Mouse (Mus musculus): Measurements from ENCODE around the gene Oxtr. TPM values are rescaled to one million over a fixed set of nuclear protein-coding genes. Genes with fewer than 3 reads are reported as not detected.
A peak's percentile ranks its signal among the peaks of the same experiment; 100 is the strongest.

Oxtr gene
- total RNA-seq (2021), result 10 to 100 TPM in 1 of 2 experiments, 1 to 10 TPM in 1; 8.2 to 10.7 TPM
- long read RNA-seq, experiment 1, full-length matches to known transcripts, result 3 of 6 reads
- long read RNA-seq, experiment 1, partial matches to known transcripts, result 0 of 6 reads
- long read RNA-seq, experiment 1, other reads (novel, unspliced or antisense), result 3 of 6 reads
- long read RNA-seq, experiment 2, full-length matches to known transcripts, result 4 of 11 reads
- long read RNA-seq, experiment 2, partial matches to known transcripts, result 0 of 11 reads
- long read RNA-seq, experiment 2, other reads (novel, unspliced or antisense), result 7 of 11 reads

DNA sequence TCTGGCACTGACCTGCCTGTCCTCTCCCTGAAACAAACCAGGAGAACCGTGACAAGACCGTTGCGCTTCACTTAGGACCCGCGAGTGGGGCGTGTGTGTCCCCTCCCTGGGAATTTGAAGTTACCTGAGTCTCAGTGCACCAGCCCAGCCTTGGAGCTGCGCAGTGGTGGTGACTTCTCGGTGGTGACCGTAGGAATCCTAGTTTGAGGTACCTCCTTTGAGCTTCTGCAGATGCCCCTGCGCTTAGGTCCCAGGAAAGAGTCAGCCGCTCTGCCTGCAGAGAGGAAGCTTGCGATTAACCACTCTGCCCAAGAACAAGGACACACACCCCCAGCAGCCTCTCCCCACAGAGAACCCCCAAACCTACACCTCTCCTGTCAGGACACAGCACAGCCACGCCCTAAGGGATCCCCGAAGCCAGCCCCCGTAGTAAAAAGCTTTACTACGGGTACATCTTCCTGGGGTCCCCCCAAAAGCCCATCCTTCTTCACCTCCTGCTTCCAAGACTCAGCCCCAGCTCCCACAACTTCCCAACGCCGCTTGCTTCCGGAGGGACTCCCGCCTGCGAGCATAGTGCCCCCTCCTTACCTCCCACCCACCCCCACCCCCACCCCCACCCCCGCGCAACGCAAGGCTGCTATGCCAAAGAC is at the start of gene Oxtr:
Oxtr (minus strand) TSS at position 34 of the 650 bp plus-strand sequence.
- DNase-seq (ENCODE audit: low spot score in 2 of 2), result no peak

- no peak for DNase-seq (ENCODE audit: low spot score in 2 of 2)
Observed at GRCm38 (mm10) chr6:112525434-112525833, 35.7 kb upstream of the Oxtr start.

DNA sequence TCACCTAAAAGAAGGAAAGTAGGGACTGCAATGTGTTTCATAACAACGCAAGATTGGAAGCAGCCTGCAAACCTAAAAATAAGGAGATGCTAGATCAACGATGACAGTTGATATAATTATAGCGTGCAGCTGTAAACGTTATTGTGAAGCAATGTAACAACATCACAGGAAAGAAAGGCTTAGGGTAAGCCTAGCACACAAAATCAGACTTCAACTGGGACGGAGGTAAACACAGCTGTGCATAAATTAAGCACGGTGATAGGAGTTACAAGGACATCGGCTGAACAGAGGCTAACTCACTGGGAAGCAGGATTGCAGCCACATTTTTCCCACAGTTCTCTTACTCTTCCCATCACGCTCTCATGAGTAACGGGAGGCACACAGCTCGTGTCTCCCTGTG is 34.7 kb upstream of the Oxtr start:
- no peak for DNase-seq (ENCODE audit: low spot score in 2 of 2)

GRCm38 (mm10) chr6:112517991-112518390 is 28.2 kb upstream of the Oxtr start:
- no peak for DNase-seq (ENCODE audit: low spot score in 2 of 2)

DNA sequence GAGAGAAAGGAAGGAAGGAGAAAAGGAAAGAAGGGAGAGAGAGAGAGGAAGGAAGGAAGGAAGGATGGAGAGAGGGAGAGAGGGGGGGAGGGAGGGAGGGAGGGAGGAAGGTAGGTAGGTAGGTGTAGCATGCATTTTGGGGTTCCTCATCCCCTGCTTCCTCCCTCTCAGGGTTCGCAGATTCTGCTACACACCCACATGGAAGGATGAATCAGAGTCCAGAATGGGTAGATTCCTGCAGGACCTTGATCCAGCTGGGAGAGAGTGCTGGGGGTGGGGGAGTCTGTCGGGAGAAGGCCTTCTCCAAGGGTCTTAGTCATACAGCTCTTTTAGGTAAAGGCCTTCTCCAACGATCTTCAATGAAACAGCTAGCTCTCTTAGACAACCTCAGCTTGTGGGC is 27.8 kb upstream of the Oxtr start:
- no peak for DNase-seq (ENCODE audit: low spot score in 2 of 2)

- DNase-seq (ENCODE audit: low spot score in 2 of 2), result no peak
Observed at GRCm38 (mm10) chr6:112516496-112516895, 26.8 kb upstream of the Oxtr start.

DNA sequence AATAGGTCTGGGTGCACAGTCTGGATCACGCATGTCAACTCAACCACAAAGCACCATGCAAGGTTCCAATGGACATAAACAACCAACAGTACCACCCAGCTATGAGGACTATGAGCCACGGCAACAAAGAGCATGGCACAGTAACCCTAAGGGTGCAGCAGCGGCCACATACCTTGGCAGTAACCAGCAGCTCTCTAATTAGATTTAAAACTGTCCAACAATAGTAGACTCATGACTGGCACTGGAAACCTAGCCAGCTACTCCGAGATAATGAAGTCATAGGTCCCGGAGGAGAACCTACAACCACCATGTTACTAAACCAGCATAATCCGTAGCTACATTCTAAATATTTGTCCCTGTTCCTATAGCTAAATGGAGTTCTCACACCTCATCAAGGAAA is 24.8 kb upstream of the Oxtr start:
- DNase-seq (ENCODE audit: low spot score in 2 of 2), result no peak

- peak; percentile 39 to 59 for DNase-seq (ENCODE audit: low spot score in 2 of 2)
Observed at GRCm38 (mm10) chr6:112510346-112510745, 20.6 kb upstream of the Oxtr start.

DNA sequence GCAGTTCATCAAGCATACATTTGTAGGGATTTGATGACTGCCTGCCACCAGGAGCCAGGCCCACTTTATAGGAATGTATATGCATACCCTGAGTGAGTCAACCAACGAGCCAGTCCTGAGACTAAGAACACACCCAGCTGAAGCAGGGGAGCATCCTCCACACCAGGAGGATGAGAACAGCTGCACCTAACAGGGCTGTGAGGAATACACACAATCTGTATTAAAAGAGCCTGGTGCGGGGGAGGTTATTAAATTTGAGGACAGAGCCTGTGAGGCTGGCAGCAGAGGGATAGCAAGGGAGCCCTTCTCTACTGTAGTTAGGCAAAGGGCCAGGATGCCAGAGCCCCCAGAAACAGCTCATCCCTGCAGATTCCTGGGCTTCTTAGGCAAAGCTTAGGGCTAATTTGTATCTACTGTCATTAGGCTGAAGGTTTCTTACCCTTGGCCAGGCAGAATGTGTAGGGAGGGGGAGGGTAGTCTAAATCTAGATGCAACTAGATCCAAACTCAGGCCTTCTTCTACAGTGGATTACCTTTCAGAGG is 19.9 kb upstream of the Oxtr start:
- DNase-seq (ENCODE audit: low spot score in 2 of 2), result no peak

GRCm38 (mm10) chr6:112507617-112508016 is 17.9 kb upstream of the Oxtr start:
- DNase-seq (ENCODE audit: low spot score in 2 of 2), result no peak

DNA sequence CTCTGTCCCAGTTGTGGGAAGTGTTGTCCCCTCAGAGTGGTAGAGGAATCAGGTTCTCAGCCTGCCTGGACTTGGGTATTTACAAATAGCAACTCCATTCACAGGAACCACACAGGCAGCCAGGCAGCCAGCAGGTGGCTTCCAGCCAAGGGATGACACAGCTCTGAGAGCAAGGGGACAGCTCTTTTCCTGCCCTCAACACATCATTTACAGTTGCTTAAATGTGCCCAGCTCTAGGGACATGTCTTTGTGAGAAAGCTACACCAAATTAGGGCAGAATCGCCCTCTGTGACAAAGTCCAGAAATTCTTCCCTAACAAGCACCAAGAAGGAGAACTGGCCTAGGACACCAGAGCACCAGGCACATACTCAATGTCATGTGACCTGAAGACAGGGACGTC is 11.4 kb upstream of the Oxtr start:
- DNase-seq (ENCODE audit: low spot score in 2 of 2), result peak; percentile 28 to 42

DNA sequence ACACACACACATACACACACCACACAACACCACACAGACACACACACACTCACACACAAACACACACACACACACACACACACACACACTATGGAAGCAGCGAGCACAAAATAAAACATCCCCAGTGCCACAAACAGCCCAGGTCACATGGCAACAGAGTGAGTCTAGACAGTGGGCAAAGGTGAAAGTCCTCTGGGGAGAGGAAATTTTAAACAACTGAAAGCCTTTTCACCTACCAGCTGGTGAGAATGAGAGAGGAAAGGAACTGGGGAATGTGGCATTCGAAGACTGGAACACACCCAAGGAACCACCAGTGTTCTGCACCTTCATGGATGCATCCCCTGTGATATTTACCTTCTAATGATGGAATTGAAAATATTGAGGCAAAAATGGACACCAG is 9.7 kb upstream of the Oxtr start:
- no peak for DNase-seq (ENCODE audit: low spot score in 2 of 2)

- no peak for DNase-seq (ENCODE audit: low spot score in 2 of 2)
Observed at GRCm38 (mm10) chr6:112498716-112499115, 9.0 kb upstream of the Oxtr start.

DNA sequence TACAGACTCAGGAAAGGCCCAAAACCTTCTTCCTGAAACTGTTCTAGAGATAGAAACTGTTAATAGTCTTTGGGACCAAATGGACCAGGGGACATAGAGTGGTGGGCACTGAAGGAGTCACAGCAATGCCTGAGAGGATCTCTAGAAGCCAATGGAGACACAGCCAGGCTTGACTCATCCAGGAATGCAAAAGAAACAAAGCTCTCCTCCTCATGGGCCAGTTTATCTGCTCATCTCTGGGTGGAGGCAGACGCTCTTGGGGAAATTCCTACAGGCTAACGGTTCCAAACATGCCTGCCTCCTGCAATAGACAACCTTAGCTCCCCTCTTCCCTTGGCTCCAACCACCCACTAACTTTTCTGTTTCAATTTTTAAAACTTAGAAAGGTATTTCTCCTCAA is 7.7 kb upstream of the Oxtr start:
- DNase-seq (ENCODE audit: low spot score in 2 of 2), result no peak

DNA sequence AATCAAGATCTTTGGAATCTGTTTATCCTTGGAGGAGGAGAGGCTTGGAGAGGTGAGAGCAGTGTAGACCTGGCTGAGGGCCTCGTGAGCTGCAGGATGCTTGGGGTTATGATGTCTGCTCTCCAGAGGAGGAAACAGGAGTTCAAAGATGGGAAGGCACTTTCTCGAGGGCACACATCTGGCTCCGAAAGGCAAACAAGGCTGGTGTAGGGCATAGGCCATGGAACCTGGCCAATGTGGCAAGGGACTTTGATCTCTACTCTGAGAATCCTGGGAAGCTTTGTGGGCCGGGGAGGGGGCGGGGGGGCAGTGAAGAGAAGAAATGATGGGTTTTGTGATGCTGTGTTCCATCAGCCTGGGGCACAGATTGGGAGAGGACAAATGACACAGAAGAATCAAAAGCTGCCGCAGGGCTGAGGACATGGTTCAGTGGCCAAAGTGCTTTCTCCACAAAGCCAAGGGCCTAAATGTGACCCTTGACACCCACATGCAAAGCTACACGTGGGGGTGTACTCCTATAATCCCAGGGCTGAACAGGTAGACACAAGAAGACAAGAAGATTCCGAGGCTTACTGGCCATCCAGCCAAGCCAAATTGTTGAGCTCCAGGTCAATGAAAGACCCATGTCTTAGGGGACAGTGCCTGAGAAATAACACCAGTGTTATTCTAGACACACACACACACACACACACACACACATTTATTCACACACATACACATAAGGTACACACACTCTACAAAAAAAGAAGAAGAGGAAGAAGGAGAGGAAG is 6.7 kb upstream of the Oxtr start:
- DNase-seq (ENCODE audit: low spot score in 2 of 2), result no peak

DNA sequence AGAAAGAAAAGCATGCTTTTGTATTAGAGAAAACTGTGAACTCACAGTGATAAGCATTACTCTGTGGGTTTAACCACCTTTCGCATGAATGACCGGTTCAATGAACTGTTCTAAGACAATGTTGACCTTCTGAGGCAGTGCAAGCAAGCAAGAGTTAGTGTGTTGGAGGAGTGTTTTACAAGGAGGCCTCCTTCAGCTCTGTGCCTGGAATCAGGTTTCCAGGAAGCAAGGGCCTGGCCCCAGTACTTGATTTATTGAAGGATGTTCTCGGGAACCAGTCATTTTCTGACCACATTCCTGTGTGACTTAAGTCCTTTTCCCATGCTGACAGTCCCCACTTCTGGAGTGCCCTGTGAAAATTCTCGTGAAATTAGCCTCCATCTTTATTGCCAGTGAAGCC is 5.5 kb upstream of the Oxtr start:
- DNase-seq (ENCODE audit: low spot score in 2 of 2), result no peak

DNA sequence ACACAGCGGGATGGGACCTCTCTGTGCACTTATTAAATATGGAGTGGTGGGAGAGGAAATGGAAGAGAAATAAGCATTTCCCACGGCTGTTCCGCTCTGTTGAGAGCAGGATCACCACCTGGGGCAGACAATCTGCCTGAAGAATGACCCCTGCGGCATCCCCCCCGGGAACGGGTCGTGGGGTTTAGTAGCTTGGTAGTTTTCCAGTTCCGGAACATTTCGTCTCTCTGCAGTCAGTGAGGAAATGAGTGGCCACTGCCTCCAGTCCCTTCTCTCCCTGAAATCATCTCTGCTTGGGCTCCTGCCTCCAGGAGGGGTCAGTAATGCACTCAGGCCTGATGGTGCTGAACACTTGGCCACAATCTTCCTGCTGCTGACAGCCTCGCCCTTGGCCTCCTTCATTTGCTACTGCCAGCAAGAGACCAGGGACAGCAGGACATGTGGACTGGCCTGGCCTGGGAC is 4.9 kb upstream of the Oxtr start:
- DNase-seq (ENCODE audit: low spot score in 2 of 2), result no peak

DNA sequence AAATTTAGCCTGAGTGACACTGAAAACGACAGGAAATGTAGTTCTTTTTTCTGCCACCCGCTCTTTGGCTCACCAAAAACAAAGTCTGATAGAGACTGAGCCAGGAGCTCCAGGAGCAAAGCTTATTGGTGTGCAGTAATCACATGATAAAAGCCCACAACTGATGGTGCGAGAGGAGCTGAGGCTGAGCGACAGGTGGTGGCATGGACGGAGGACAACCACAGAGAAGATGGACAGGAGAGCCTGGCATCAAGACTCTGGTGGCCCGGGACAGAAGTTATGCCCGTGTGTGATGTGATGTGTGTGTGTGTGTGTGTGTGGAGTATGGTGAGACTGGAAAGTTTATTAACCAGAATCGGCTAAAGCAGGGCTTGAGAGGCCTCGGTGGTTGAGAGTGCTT is 3.6 kb upstream of the Oxtr start:
- no peak for DNase-seq (ENCODE audit: low spot score in 2 of 2)

GRCm38 (mm10) chr6:112492656-112493055 is 2.9 kb upstream of the Oxtr start:
- DNase-seq (ENCODE audit: low spot score in 2 of 2), result no peak

GRCm38 (mm10) chr6:112491521-112491920 is 1.8 kb upstream of the Oxtr start:
- DNase-seq (ENCODE audit: low spot score in 2 of 2), result no peak

GRCm38 (mm10) chr6:112490625-112491242 is 991 bp upstream of the Oxtr start:
- DNase-seq (ENCODE audit: low spot score in 2 of 2), result peak; percentile 84 to 86

Measured in layer of hippocampus, postnatal 14 days (tissue).